Mouse (Mus musculus): ENCODE data around the gene Pdgfb.

DNA sequence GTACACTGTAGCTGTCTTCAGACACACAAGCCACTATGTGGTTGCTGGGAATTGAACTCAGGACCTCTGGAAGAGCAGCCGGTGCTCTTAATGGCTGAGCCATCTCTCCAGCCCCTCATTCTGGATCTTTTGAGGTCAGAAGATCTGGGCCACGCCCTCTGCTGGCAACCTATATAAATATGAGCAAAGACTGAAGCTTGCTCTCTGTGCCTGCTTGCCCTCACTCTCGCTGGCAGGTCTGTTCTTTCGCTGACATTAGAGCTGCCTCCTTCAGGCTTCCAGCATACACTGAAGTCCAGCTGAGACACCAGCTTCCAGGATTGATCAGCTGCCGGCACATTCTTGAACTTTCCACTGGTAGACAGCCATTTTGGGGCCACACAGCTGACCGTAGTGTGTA is 67.1 kb downstream of the Pdgfb start:
- TF ChIP-seq POLR2A (IDR thresholded peaks at IDR 0.05; ENCODE audit: insufficient read length, low read depth) (no peak), TCF3 (IDR thresholded peaks at IDR 0.05; ENCODE audit: insufficient read length, low read depth) (no peak), USF1 (IDR thresholded peaks at IDR 0.05; ENCODE audit: low read depth) (no peak), SRF (IDR thresholded peaks at IDR 0.05; ENCODE audit: control insufficient read depth, insufficient read length, low read depth) (no peak)
